Mouse (Mus musculus): Measurements from ENCODE around the gene Tbc1d22b. TPM values are rescaled to one million over a fixed set of nuclear protein-coding genes. Genes with fewer than 3 reads are reported as not detected.

Tbc1d22b gene
- polyA plus RNA-seq, 1 experiment from 2014 or later: 14.9 TPM

DNA sequence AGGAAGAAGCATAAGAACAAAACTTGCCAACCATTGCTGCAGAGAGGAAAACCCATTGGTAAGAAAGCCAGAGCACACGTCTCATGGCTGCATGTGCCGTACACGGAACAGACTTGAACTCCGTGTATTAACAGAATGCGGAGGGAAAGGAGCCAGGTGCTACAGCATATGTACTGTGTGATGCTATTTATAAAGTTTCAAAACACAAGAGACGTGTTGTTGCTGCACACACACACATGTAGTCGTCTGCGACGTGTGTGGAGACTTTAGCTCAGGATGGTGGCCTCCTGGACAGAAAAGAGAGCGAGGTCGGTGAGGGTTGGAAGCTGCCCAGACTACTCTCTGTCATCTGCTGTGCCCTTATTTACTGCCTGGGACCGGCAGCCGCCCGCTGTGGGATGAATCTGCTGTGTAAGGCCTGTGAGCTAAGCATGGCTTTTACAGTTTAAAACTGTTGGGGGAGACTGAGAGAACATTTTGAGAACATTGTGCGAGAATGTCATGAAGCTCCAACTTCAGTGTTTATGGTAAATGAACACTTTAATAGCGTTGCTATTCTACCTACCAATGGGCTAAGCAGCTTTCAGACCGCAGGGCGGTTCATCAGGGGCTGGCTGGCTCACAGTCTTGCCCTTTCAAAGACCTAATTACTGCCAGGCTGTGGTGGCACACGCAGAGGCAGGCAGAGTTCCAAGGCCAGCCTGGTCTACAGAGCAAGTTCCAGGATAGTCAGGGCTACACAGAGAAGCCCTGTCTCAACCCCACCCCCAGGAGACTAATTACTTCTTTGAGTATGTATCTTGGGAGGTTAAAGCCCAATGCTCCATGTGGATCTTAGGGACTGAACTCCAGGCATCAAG lies 6.5 kb upstream of the Tbc1d22b start:
- Histone ChIP-seq H3K4me2 (no peak overlapping the region), H3K27me3 (replicated peaks) (no peaks in the 10 kb centered on the region), H3K4me3 (no peak overlapping the region), H3K9ac (no peak overlapping the region), H3K9me3 (replicated peaks) (no peaks in the 10 kb centered on the region; the same call in 1 of the 2 replicates), H3K36me3 (no peaks in the 10 kb centered on the region), H3K27ac (ENCODE audit: poor library complexity, severe bottlenecking) (no peak overlapping the region), H3K4me1 (replicated peaks) (no peaks in the 10 kb centered on the region)
- WGBS: 82% methylated on average over 19 of the region's 19 CpGs
- no peak for ATAC-seq (ENCODE audit: insufficient number of reproducible peaks, low FRiP score)

DNA sequence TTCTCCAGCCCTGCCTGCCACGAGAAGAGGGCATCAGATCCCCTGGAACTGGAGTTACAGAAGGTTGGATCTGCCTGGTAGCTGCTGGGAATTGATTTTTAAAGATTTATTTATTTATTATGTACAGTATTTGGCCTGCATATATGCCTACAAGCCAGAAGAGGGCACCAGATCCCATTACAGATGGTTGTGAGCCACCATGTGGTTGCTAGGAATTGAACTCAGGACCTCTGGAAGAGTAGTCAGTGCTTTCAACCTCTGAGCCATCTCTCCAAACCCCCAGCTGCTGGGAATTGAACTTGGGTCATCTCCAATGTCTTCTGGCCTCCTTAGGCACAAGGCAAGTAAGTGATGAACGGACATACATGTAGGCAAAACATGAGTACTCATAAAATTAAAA lies 5.5 kb upstream of the Tbc1d22b start:
- no peaks in the 10 kb centered on the region; the same call in 1 of the 2 replicates for H3K9me3 ChIP-seq (replicated peaks)
- no peak overlapping the region for H3K4me3 ChIP-seq
- H3K9ac ChIP-seq: no peak overlapping the region
- no peaks in the 10 kb centered on the region for H3K27me3 ChIP-seq (replicated peaks)
- WGBS: 79% methylated on average over 2 of the region's 2 CpGs
- H3K4me1 ChIP-seq (replicated peaks): peaks cover under 1% of the 10 kb centered on the region; the same call in 1 of the 2 replicates
- no peak for ATAC-seq (ENCODE audit: insufficient number of reproducible peaks, low FRiP score)
- H3K27ac ChIP-seq (ENCODE audit: poor library complexity, severe bottlenecking): no peak overlapping the region
- H3K36me3 ChIP-seq: no peaks in the 10 kb centered on the region
- H3K4me2 ChIP-seq: no peak overlapping the region

DNA sequence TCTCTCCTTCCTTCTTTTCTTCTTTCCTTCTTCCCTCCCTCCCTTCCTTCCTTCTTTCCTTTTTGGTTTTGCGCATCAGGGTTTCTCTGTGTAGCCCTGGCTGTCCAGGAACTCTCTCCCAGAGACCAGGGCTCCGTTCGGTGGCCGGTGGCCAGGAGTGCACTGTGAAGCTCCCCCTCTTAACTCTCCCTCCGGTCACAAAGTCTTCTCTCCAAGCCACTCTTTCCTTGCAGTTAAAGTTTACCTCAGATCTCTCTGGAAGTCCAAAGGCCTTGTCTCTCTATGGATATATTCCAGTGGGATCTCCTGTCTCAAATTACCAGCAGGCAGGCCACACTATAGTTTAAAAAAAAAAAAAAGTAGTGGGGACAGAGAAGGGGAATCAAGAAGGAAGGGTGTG lies 4.3 kb upstream of the Tbc1d22b start:
- no peaks in the 10 kb centered on the region for H3K36me3 ChIP-seq
- H3K9me3 ChIP-seq (replicated peaks): no peaks in the 10 kb centered on the region; the same call in 1 of the 2 replicates
- H3K9ac ChIP-seq: no peak overlapping the region
- ATAC-seq (ENCODE audit: insufficient number of reproducible peaks, low FRiP score): no peak
- peaks cover 7% of the 10 kb centered on the region for H3K4me1 ChIP-seq (replicated peaks)
- H3K27me3 ChIP-seq (replicated peaks): no peaks in the 10 kb centered on the region
- 84% methylated on average over 5 of the region's 5 CpGs for WGBS
- no peak overlapping the region for H3K4me2 ChIP-seq
- H3K4me3 ChIP-seq: no peak overlapping the region
- H3K27ac ChIP-seq (ENCODE audit: poor library complexity, severe bottlenecking): no peak overlapping the region

DNA sequence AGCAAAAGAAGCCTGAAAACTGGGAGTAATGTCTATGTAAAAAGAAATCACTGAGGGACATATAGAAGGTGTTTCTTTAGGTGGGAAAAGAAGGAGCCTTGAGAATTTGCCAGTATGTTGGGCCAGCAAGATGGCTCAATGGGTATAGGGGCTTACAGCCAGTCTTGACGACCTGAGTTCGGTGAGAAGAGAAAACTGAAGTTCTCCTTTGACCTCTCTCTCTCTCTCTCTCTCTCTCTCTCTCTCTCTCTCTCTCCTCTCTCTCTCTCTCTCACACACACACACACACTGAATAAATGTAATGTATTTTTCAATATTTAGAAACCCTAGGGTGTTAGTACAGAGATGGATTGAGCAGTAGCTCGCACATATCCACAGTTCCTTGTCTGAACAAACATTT lies 1.1 kb upstream of the Tbc1d22b start:
- Histone ChIP-seq H3K4me2 (no peak overlapping the region), H3K36me3 (no peaks in the 10 kb centered on the region), H3K27ac (ENCODE audit: poor library complexity, severe bottlenecking) (no peak overlapping the region), H3K9ac (no peak overlapping the region), H3K4me3 (no peak overlapping the region), H3K27me3 (replicated peaks) (no peaks in the 10 kb centered on the region), H3K9me3 (replicated peaks) (no peaks in the 10 kb centered on the region; the same call in 1 of the 2 replicates), H3K4me1 (replicated peaks) (peaks cover 23% of the 10 kb centered on the region)
- 59% methylated on average over 3 of the region's 3 CpGs for WGBS
- no peak for ATAC-seq (ENCODE audit: insufficient number of reproducible peaks, low FRiP score)

DNA sequence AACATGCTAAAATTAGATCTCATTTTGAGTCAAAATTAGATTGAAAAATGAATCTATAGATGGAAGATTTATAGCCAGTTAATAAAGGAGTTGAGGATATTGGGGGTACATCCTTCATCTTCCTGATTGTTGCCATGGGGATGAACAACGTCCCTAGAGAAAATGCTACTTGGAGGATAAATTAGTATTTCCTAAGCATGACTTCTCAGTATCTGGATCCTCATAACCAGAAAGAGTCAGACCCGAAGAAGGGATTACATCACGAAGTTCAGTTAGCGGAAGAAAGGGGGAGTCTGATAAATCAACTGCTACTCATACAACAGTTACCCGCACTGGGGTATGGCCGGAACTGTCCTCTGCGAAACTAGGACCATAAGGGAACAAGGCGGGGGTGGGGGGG lies 591 bp upstream of the Tbc1d22b start:
- H3K27ac ChIP-seq (ENCODE audit: poor library complexity, severe bottlenecking): no peak overlapping the region
- 43% methylated on average over 8 of the region's 8 CpGs for WGBS
- H3K4me3 ChIP-seq: peak overlapping the region; percentile 94
- H3K27me3 ChIP-seq (replicated peaks): no peaks in the 10 kb centered on the region
- H3K9ac ChIP-seq: no peak overlapping the region
- peaks cover 23% of the 10 kb centered on the region for H3K4me1 ChIP-seq (replicated peaks)
- ATAC-seq (ENCODE audit: insufficient number of reproducible peaks, low FRiP score): no peak
- H3K36me3 ChIP-seq: no peaks in the 10 kb centered on the region
- H3K9me3 ChIP-seq (replicated peaks): no peaks in the 10 kb centered on the region; the same call in 1 of the 2 replicates
- peak overlapping the region; percentile 98 for H3K4me2 ChIP-seq

DNA sequence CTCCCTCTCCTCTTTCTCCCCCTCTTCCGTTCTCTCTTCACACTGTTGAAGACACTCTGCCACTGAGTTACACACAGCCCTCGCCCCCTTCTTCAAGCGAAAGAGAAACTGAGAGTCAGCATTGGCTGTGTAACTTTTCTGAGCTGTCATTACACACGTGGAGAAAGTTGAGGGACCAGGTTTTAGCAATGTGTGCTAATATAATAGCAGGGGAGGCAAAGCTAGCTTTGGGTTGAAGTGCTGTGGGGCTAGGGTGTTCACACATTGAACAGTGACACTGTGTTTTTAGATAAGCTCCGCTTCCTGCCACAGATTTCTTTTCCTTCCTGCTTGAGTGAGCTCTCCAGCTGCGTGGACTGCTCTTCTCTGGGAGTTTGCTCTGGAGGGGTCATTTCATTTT lies 1.4 kb downstream of the Tbc1d22b start:
- ATAC-seq (ENCODE audit: insufficient number of reproducible peaks, low FRiP score): no peak
- H3K27me3 ChIP-seq (replicated peaks): no peaks in the 10 kb centered on the region
- peak overlapping the region; percentile 4; the same call in 1 of the 2 replicates for H3K27ac ChIP-seq (ENCODE audit: poor library complexity, severe bottlenecking)
- H3K36me3 ChIP-seq: no peaks in the 10 kb centered on the region
- 40% methylated on average over 6 of the region's 6 CpGs for WGBS
- no peak overlapping the region for H3K9ac ChIP-seq
- H3K9me3 ChIP-seq (replicated peaks): no peaks in the 10 kb centered on the region
- peak overlapping the region; percentile 94 for H3K4me3 ChIP-seq
- peak overlapping the region; percentile 98 for H3K4me2 ChIP-seq
- H3K4me1 ChIP-seq (replicated peaks): peaks cover 32% of the 10 kb centered on the region

GRCm38 (mm10) chr17:29552162-29552732 lies 2.7 kb downstream of the Tbc1d22b start, which contains the start of gene Tmem217:
TSS of gene Tmem217 (minus strand) at chr17:29552385.
- Histone ChIP-seq H3K36me3 (no peaks in the 10 kb centered on the region), H3K9me3 (replicated peaks) (no peaks in the 10 kb centered on the region), H3K4me1 (replicated peaks) (peaks cover 45% of the 10 kb centered on the region), H3K4me2 (peak within 1 kb of the TSS; percentile 98), H3K27ac (ENCODE audit: poor library complexity, severe bottlenecking) (peak within 1 kb of the TSS; percentile 49), H3K9ac (no peak within 1 kb of the TSS), H3K4me3 (peak within 1 kb of the TSS; percentile 94; the same call in 1 of the 2 replicates), H3K27me3 (replicated peaks) (no peaks in the 10 kb centered on the region)
- no peak for ATAC-seq (ENCODE audit: insufficient number of reproducible peaks, low FRiP score)
- WGBS: 88% methylated on average over 5 of the region's 5 CpGs

- H3K4me1 ChIP-seq (replicated peaks): peaks cover 46% of the 10 kb centered on the region
- H3K36me3 ChIP-seq: no peaks in the 10 kb centered on the region
- H3K9ac ChIP-seq: no peak overlapping the region
- no peak overlapping the region for H3K27ac ChIP-seq (ENCODE audit: poor library complexity, severe bottlenecking)
- H3K9me3 ChIP-seq (replicated peaks): no peaks in the 10 kb centered on the region
- no peak overlapping the region for H3K4me2 ChIP-seq
- no peak overlapping the region for H3K4me3 ChIP-seq
- no peak for ATAC-seq (ENCODE audit: insufficient number of reproducible peaks, low FRiP score)
- H3K27me3 ChIP-seq (replicated peaks): no peaks in the 10 kb centered on the region
Measured at GRCm38 (mm10) chr17:29554176-29554575, 4.6 kb downstream of the Tbc1d22b start.

GRCm38 (mm10) chr17:29556456-29556855 lies 6.9 kb downstream of the Tbc1d22b start:
- ATAC-seq (ENCODE audit: insufficient number of reproducible peaks, low FRiP score): no peak
- Histone ChIP-seq H3K4me1 (replicated peaks) (peaks cover 29% of the 10 kb centered on the region), H3K27ac (ENCODE audit: poor library complexity, severe bottlenecking) (no peak overlapping the region), H3K27me3 (replicated peaks) (no peaks in the 10 kb centered on the region), H3K4me3 (no peak overlapping the region), H3K4me2 (no peak overlapping the region), H3K9ac (no peak overlapping the region), H3K9me3 (replicated peaks) (no peaks in the 10 kb centered on the region; the same call in 1 of the 2 replicates), H3K36me3 (peaks cover 9% of the 10 kb centered on the region)
- 69% methylated on average over 10 of the region's 10 CpGs for WGBS

DNA sequence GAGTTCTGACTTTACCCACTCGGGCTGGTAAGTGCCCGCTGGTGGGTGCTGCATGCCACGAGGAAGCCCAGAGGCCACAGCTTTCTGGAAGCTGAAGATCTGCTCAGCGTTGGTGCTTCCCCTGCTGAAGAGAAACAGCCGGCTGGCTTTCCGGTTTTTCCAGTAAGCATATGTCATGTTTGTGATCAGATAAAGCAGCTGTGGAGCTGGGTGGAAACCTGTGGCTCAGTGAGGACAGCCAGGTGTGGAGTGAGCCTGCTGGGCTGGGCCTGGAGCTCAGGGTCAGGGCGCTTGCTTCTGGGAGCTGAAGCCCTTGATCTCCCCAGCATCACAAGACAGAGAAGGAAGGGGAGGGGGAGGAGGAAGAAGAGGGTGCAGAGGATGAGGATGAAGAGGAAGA lies 7.3 kb downstream of the Tbc1d22b start:
- no peak for ATAC-seq (ENCODE audit: insufficient number of reproducible peaks, low FRiP score)
- Histone ChIP-seq H3K9me3 (replicated peaks) (no peaks in the 10 kb centered on the region; the same call in 1 of the 2 replicates), H3K36me3 (peaks cover 9% of the 10 kb centered on the region), H3K27ac (ENCODE audit: poor library complexity, severe bottlenecking) (no peak overlapping the region), H3K4me3 (no peak overlapping the region), H3K27me3 (replicated peaks) (no peaks in the 10 kb centered on the region), H3K9ac (no peak overlapping the region), H3K4me2 (no peak overlapping the region), H3K4me1 (replicated peaks) (peaks cover 26% of the 10 kb centered on the region)
- 63% methylated on average over 7 of the region's 7 CpGs for WGBS

GRCm38 (mm10) chr17:29558476-29558875 lies 8.9 kb downstream of the Tbc1d22b start:
- ATAC-seq (ENCODE audit: insufficient number of reproducible peaks, low FRiP score): no peak
- Histone ChIP-seq H3K27me3 (replicated peaks) (no peaks in the 10 kb centered on the region), H3K4me1 (replicated peaks) (peaks cover 26% of the 10 kb centered on the region), H3K4me3 (no peak overlapping the region), H3K27ac (ENCODE audit: poor library complexity, severe bottlenecking) (no peak overlapping the region), H3K4me2 (no peak overlapping the region), H3K9ac (no peak overlapping the region), H3K36me3 (peaks cover 11% of the 10 kb centered on the region), H3K9me3 (replicated peaks) (no peaks in the 10 kb centered on the region; the same call in 1 of the 2 replicates)
- 72% methylated on average over 5 of the region's 5 CpGs for WGBS
